ENCODE assay signal across 8 mouse cellular contexts in genomic region chr7:35395734-35396456, GRCm38 (mm10). TPM values are rescaled to one million over a fixed set of nuclear protein-coding genes. Genes with fewer than 3 reads are reported as not detected.
A peak's percentile ranks its signal among the peaks of the same experiment; 100 is the strongest.
DNase-seq lines count a peak whose midpoint lies in the region; ATAC-seq and TF ChIP-seq lines count a peak whose summit lies in the region.

No protein-coding gene starts in this region.

- intact Hi-C loops in heart, postnatal 14 days (cut with DNase I), result no loop called here

- TF ChIP-seq EP300 in liver, postnatal 0 days (IDR thresholded peaks at IDR 0.05; ENCODE audit: low read depth), result no peak

- 4% methylated on average over 17 of the region's 17 CpGs for WGBS in liver, postnatal 0 days (ENCODE audit: insufficient replicate concordance)

- no peaks in the 10 kb centered on the region for H3K27me3 ChIP-seq in liver, postnatal 0 days (ENCODE audit: insufficient read depth, low read length)

- peaks cover 35% of the 10 kb centered on the region for H3K36me3 ChIP-seq in liver, postnatal 0 days (replicated peaks; ENCODE audit: insufficient read depth, low read length)

- no peaks in the 10 kb centered on the region for H3K9me3 ChIP-seq in liver, postnatal 0 days (ENCODE audit: low read length)

- 0 out of 2 replicates have a peak, but pooled peaks have one; percentile 4 for ATAC-seq in liver, postnatal 0 days

- peak; percentile 5 to 13 for DNase-seq in heart, adult 9 months (ENCODE audit: low spot score in 2 of 2)
- no peak for DNase-seq in heart, postnatal 14 days
- DNase-seq in ES-CJ7 (ENCODE audit: low read depth, low spot score), result peak; percentile 21
- DNase-seq in embryo, embryonic 10.5 days (ENCODE audit: low spot score), result peak; percentile 30
- peak; percentile 24 for DNase-seq in heart, postnatal 4 days
- DNase-seq in liver, postnatal 0 days, result peak; percentile 34
- peak; percentile 27 for DNase-seq in thymus, postnatal 14 days
- no peak for DNase-seq in layer of hippocampus, adult 11-12 months (ENCODE audit: low spot score)

- H3K9ac ChIP-seq in liver, postnatal 0 days (replicated peaks), result peak overlapping the region; percentile 79

- TF ChIP-seq CTCF in liver, postnatal 0 days (IDR thresholded peaks at IDR 0.05; ENCODE audit: low read depth), result 0 out of 2 replicates have a peak, but pooled peaks have one; percentile 5

- peak overlapping the region; percentile 83 for H3K4me2 ChIP-seq in liver, postnatal 0 days (ENCODE audit: low read depth, low read length)

- peak overlapping the region; percentile 65 for H3K27ac ChIP-seq in liver, postnatal 0 days (ENCODE audit: low read depth)

- peak overlapping the region; percentile 89 for H3K4me3 ChIP-seq in liver, postnatal 0 days (ENCODE audit: low read depth, low read length)

- peaks cover 17% of the 10 kb centered on the region for H3K4me1 ChIP-seq in liver, postnatal 0 days (ENCODE audit: insufficient read depth)

RNA-seq across cellular contexts. Expression of gene Faap24, which starts 0.7 kb away (rescaled TPM):
- 1 to 10 TPM; 1.6 to 2.9 TPM for total RNA-seq in heart, postnatal 14 days (2021)
- 1 to 10 TPM; 4.6 to 4.7 TPM for total RNA-seq in heart, postnatal 4 days (2021)
- polyA plus RNA-seq in liver, postnatal 0 days (2015; fragmentation: Nextera tagmentation; extraction: Ambion mirVana), result 9.3 and 11.4 TPM in 2 replicates

RNA-seq across cellular contexts. Expression of gene Cep89, which starts 0.9 kb away (rescaled TPM):
- 10 to 100 TPM; 14.1 to 15.4 TPM for total RNA-seq in heart, postnatal 14 days (2021)
- 10 to 100 TPM; 26.4 to 26.6 TPM for total RNA-seq in heart, postnatal 4 days (2021)
- 9.1 and 10.3 TPM in 2 replicates for polyA plus RNA-seq in liver, postnatal 0 days (2015; fragmentation: Nextera tagmentation; extraction: Ambion mirVana)

RNA-seq across cellular contexts. Expression of gene Slc7a9, which starts 52.7 kb away (rescaled TPM):
- total RNA-seq in heart, postnatal 14 days (2021), result not detected
- total RNA-seq in heart, postnatal 4 days (2021), result not detected
- polyA plus RNA-seq in liver, postnatal 0 days (2015; fragmentation: Nextera tagmentation; extraction: Ambion mirVana), result 0.15 and 0.27 TPM in 2 replicates

Comparison
In these comparisons a context has a peak if more than half of its experiments do, and no peak if none do; other contexts are left out.
1. DNase-seq: peak in heart, adult 9 months (2 of 2), ES-CJ7 (single experiment), embryo, embryonic 10.5 days (single experiment), heart, postnatal 4 days (single experiment), liver, postnatal 0 days (single experiment) and thymus, postnatal 14 days (single experiment); none in heart, postnatal 14 days (0 of 2) and layer of hippocampus, adult 11-12 months (single experiment).